Mouse (Mus musculus) urinary bladder, adult 18-20 months (tissue): ENCODE measurements at regions not wholly inside any gene's neighbourhood (a gene's known extent, or its start where the extent isn't known, plus 50 kb on each side); places are given as distances from the start of the nearest gene placed in this dataset.

ENCODE experiments used
- DNase-seq, 2 experiments: peaks; one replicate each; pipeline ENCODE4 v3.0.0; 2022; ENCODE audit warnings: low spot score in 2 of 2, mixed read lengths in 2 of 2

DNA sequence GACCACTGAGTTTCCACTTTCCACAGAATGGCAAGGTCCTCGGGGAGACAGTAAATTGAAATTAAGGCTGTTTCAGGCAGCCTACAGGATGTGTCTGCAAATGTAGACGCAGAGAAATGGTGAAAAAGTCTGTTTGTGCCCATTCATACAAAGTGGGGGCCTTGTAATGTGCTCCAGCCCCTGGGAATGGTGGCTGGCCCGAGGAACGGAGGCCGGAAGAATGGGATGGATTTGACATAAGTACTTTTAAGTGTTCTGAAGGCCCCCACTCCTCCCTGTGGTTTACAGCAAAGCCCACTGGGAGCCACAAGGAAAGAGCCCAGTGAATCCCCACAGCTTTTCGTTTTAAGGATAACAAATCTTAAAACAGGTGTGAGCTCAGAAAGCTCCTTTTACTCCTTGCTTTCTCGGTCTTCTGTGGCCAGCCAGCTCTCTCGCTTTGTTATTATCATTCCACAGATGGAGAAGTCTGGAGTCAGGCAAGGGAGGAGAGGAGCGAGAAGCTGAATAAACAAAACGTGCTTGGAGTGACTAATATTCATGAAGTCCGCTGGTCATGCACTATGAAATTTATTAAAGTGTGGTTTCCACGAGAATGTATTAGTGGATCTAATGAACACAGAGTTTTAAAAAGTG lies 337.7 kb downstream of the Hlx start:
- no peak for DNase-seq

DNA sequence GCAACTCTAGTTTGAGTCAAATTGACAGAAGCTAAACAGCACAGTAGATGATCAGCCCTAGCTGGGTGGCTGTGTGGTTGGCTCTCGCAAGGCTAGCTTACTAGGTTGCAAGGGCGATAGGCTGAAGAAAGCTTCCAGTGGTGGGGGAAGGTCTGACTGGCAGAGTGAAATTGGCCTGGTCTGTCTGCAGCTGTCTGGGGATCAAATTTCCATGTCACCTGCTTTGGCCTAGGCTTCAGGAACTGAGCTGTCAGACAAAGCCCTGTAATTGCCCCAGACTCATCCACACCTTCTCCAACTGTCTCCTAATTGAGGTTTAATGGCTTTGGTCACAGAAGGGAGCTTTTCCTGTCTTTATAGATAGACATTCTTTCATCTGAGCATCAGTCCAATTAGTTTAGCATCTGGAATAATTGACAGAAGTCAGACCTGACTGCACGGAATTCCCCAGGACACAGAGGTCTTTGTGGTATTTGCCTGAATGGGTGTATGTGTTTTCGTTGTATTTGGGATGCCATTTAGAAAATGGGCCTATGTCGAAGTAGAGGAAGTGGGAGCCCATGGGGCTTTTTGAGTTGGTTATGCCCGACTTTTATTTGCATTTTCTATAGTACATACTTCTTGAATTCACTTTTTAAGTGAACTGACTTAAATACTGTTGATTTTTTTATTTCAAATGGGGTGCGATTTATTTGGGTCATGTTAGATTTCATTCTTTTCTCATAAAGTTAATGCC lies 348.2 kb downstream of the Hlx start:
- DNase-seq, result no peak

DNA sequence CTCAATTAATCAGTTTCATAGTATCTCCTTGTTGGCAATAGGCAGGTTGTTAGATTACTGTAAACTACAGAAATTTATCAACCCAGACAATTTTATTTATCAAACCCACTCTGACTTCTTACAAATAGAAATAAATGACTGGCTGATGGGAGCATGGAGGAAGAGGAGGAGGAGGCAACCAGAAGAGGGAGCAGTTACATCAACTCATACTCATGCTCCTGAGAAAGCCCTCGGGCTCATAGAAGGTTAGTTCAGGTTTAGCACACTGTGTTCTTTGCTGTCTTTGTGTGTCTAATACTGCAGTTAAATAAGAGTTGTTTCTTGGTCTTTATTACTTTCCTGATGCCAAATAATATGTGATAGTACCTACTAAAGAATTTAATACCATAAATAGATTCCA lies 344.6 kb upstream of the 1700056E22Rik start:
- DNase-seq, result no peak

DNA sequence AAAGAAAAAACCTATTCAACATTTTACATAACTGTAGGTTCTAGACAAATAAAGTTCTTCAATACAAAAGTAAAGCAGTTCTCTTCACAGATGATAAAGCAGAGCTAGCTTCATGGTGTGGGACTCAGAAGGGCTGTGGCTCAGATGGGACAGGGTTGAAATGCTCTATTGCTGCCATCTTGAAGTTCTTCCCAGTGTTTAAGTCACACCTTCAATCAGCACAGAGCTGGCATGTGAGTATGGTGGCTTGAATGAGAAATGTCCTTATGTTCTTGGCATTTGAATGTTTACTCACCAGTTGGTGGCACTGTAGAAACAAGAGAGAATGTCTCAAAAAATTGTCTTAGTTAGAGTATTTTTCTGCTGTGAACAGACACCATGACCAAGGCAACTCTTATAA lies 330.9 kb upstream of the 1700056E22Rik start:
- DNase-seq, result no peak

DNA sequence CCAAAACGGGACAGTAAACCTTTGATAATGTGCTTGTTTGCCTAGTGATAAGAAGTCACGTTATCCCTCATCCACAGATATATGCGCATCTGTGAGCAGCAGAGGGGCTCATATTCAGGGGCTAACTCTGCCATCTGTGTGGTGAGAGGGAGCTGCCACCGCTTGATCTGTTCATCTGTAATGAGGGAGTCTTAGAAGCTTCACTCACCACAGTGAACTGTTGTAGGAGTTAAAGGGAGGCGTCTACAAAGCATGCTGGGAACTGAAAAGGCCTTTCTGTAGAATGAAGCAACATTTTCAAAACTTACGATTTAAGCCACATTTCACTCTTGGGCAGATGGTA lies 324.1 kb upstream of the 1700056E22Rik start:
- no peak for DNase-seq

DNA sequence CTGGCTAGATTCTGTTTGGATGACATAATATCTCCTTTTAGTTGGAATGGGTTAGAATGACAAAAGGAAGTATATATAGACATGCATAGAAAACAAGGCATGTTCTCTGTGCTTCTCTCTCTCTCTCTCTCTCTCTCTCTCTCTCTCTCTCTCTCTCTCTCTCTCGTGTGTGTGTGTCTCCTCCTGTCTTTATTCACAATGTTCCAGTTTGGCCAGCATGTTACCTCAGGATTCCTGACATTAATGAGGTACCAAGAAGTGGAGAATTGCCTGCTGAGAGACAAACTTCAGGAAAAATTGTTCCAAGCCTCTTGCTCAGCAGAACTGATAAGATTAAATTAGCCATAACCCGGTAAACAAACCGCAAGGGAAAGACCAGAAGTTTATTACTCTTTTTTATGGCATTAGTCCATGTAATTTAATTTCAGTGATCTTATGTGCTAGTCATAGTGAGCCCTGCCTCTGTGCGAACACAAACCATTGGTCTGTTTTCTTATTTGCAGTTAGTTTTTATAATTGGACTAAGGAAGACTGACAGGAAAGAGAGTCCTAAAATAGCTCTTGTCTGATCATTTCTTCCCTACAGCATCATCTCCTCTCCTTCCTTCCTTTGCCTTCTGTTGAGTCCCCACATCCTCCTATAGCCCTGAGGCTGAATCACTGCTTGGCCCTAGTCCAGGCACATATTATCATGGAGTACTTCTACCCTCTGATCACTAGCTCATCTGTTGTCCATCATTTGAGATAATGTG lies 323.5 kb upstream of the 1700056E22Rik start:
- DNase-seq, result no peak

DNA sequence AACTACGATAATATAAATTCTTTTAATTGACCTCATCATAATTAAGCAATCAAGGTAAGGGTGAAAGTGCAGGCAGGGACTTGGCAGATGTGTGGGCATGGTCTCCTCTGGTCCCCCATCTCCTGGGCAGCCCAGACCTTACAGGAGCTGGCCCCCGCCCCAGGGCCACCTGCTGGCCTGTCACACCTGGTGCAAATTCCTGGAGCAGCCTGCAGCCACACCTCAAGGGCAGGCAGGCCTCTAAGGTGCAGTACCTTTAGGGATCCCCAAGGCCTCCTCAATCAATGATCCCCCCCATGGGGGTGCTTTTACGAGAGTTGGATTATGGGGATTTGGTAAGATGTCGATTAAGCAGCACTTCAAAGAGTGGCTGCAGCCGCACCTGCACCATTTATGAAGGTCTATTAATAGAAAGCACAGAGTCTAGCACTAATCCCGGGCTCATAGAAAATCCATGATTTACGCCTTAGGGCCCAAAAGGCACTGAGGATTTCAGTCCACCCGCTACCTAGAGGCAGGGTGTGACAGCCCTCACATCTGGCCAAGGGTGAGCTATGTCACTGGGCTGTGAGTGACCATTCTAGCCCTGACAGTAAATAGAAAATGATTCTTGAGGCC lies 319.8 kb upstream of the 1700056E22Rik start:
- DNase-seq, result no peak

DNA sequence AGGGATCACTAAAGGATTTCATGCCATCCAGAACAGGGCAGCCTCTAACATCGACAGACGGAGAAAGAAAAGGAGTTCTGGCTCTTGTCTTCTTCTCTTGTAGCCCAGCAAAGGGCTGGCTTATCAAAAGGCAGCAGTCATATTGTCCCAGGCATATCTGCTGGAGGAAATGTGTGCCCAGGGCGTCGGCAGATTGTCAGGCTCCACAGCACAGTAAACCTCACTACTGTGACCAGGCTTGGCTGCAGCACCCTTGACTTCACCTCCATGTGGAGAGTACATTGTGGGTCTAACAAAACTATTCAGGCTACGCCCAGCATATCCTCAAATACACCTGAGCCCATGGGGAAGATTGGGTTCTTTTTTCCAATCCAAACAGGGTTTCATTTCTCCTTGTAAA lies 317.7 kb upstream of the 1700056E22Rik start:
- DNase-seq, result no peak

DNA sequence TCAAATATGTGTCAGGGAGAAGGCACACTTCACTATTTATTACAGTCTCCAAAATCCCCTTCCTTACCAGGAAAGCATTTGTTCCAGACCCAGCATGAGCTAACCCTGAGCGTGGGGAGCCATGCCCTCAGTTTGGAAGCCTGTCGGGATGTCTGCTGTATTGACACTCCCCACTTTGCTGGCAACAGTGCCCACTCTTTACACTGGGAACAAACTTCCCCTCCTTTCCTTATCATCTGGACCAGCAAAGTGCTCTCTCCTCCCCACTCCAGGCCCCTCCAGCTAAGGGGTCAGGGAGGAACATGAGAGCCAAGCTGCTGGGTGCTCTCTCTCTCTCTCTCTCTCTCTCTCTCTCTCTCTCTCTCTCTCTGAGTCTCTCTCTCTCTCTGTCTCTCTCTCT lies 310.7 kb upstream of the 1700056E22Rik start:
- DNase-seq, result peak in 1 of 2 experiments; percentile 24

DNA sequence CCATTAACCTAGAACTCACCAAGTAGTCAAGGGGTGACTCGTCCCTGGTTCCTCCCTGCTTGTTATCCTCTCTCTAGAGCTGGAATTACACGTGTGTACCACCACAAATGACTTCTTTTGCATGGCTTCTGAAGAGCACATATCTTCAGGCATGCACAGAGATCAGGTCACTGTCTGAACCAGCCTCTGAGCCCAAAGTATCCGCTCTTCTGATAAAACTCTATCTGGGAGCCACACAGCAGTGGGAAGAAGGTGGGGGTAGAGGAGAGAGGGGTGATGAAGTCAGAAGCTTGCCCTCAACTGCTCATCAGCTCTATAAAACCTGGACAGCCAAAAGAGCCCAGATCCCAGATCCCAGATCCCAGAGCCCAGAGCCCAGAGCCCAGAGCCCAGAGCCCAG lies 301.9 kb upstream of the 1700056E22Rik start:
- no peak for DNase-seq

DNA sequence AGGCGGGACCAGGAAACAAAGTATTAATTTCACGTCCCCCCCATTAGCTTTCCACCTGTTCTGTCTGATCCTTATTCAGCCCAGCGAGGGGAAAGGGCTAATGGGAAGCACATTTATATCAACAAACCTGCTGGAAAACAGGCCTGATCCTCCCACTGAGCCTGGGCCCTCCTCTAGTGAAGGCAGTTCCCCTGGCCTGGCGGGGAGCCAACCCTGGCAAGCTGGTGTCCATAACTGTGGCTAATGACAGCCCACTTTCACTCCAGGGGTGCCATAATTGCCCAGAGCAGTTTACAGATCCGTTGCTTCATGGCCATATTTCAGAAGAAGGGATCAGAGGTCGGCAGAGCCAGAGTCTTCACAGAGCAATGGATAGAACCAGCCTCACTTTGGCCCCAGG lies 301.2 kb upstream of the 1700056E22Rik start:
- DNase-seq, result no peak

DNA sequence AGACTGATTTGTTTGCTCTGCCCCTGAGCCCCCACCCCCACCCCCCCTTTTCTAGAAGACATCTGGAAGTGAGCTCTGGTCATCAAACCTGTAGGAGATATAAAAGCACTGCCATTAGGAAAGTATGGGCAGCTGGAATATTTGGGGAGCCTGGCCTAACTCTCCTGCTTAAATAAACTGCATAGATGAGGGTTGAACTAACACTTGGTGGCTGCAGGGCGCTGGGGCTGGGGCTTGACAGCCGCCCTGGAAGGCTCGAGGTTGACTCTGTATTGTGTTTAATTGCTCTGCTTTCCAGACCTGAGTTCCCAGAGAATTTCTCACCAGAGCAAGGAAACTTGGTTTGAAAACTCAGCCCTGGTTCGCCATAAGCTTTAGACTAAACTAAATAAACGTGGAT lies 300.7 kb upstream of the 1700056E22Rik start:
- DNase-seq, result no peak

DNA sequence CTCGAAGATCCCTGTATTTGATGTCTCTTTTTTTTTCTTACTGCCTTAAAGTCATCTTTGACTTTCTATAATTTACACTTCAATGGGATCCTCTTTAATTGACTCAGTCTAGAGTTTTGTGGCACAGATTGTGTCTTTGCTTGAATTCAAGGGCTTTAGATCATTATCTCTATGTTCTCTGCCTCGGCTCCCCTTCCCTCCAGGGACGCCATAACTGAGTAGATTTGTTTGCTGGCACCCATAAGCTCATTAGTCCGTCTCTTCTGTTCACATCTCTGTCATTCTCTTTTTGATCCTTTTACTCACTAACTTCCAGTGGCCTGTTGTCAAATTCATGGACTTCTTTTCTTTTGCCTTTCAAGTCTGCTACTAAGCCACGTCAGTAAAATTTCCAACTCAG lies 299.0 kb upstream of the 1700056E22Rik start:
- DNase-seq, result no peak

DNA sequence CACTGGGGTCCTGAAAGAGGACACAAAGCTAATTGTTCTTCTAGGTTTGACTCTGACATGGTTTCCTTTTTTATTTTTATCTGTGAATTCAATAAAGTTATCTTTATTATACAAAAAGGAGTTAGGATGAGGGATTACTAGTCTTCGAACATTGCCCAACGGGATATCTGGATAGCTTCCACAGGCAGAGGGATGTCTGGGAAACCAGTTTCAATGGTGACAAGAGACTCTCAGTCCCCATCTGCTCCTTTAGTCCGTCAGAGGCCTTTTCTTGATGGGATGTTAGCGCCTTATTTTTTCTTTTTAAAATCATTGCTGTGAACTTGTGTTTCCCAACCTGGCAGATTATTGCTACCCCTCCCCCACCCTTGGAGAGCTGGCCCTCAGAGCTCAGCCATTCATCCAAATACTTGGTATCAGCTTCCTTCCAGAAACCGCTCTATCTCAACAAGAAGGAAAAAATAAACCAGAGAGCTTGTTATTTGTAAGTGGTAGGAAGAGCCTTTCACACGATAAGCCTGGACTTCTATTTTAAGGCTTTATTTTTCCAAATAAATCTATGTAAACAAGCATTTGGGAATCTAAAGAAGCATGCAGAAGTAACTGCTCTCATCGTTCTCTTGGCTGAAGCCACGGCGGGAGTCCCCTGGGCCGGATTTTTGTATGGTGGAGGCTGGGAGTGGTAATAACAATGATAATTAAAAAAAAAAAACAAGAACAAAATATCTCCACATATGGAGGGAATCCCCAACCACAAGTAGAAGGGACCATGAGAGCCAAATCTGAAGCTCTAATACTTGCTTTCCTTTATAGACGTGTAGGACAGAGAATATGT lies 296.6 kb upstream of the 1700056E22Rik start:
- DNase-seq, result no peak

DNA sequence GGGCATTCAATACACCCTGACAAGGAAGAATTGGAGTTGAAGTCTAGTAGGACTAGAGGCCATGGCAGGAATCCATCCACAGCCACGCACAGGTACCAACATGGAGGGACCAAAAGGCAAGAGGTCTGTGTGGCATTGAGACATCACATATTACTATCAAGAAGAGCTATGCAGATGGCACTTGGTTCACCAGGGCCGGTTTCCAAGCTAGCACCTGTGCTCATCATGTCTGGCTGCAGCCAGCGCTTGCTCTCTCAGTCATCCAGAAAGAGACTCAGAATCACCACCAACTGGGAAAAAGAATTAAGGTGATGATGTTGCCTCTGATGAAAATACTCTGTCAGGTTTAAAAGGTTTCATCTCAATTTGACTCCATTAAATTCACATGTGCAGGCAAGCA lies 292.1 kb upstream of the 1700056E22Rik start:
- DNase-seq, result no peak

DNA sequence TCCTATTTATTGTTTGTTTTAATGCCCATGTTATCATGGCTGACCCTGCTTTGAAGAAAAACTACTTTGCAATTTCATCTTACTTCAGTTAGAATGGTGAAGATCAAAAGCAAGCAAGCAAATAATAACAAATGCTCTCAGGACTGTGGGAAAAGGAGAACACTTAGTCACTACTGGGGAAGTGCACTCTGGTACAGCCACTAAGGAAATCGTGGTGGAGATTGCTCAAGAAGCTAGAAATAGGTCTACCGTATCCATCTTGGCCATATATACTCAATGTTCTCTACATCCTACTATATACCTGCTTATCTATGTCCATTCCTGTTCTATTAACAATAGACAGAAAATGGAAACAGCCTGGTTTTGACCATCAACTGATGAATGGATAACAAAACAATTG lies 290.1 kb upstream of the 1700056E22Rik start:
- DNase-seq, result no peak

DNA sequence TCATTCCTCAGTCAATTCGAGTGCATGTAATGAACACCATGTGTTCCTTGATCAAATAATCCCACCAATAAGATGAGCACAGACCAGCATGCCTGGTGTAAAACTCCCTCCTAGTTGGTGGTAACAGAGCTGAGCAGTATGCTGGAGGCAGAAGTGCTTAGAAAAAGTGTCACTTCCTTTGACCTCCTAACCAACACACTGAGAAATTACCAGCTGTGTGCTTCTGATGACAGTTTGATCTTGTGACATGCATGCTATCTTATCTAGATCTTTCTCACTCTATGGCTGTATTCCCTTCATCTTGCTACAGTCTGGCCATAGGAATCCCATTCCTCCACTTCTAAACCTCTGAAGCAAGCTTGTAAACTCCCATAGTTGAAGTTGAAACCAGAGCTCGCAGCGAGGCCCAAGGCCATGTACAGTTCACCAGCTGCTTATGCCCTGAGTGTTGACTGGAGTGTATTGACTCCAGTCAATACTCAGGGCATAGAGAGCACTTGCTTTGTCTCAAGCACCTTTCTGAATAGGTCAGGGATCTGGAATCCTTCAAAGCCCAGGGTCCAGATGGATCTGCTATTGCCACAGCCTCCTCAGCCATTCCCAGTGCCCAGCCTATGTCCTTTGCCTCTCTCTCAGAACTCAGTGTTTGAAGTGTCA lies 286.5 kb upstream of the 1700056E22Rik start:
- DNase-seq, result no peak

DNA sequence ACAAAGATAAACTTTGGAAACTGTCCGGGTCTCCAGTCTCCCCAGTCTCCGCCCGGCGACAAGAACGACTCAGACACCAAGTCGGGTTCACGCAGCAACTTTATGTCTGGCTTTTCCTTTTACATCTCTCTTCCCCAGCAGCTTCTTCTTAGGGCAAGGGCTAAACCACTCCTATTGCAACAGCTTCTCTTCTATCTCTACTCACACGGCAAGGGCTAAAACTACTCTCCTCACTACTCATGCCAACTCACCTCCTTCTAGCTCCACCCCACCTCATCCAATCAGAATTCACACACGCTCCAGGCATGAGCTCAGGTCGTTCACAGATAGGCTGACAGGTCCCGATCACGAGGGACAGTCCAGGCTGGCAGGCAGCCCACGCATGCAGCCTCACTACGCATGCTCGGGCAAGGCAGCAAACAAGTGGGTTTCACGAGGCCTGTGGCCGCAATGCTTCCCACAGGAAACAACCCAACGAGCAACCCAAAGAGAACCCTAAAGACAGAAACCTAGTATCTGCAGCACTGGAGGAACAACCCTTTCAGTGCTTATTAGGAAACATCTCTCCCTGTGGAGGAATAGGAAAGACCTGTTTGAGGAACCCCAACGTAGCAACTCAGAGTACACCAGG lies 276.2 kb upstream of the 1700056E22Rik start:
- no peak for DNase-seq

DNA sequence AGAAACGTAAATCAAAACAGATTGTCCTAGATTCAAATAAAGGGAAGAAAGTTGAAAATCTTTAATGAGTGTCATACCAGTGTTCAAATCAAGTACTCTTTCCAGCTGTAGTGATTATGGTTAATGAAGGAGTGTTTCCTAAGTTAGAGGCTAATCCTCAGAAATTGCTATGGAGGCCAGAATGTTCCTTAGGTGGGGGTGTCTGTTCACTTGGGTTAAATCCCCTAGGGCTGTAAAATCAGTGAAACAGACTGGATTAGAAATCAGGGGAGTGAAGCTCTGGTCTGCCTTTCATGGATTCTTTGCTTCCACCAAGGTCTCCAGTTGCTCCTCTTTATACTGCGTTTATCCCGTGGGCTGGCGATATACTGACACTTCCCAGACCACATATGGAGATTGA lies 270.7 kb upstream of the 1700056E22Rik start:
- DNase-seq, result no peak

DNA sequence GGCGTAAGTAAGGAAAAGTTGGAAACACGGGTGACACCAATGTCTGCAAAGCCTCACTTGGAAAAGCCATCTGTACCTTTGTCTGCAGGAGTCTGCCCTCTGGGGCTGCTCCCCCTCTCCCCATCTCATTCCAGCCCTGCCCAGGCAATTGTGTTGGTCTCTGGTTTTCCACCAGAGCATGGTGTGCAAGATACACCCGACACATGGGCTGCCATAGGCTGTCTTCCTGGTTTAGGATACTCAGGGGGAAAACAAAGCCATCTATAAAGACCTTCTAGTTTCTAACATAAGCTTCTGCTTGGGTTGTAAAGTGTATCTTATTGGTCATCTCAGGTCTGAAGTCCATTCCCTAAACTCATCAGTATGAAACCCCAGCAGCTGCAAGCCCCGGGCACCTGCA lies 270.1 kb upstream of the 1700056E22Rik start:
- DNase-seq, result no peak

DNA sequence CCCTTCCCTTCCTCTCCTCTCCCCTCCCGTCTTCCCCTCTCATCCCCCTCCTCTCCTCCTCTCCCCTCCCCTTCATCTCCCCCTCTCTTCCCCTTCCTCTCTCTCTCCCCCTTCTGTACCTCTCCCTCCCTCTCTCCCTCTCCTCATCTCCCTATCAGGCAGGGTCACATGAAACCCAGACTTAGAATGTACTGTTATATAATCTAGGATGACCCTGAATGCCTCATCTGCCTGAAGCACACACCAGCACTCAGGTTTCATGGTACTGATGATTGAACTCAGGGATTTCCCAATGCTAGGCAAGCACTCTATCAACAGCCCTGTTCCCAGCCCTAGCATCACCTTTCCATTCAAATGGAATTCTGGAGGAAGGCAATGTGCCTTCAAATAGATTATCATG lies 264.6 kb upstream of the 1700056E22Rik start:
- no peak for DNase-seq
